Mouse (Mus musculus): Measurements from ENCODE around the gene Jmjd6.

DNA sequence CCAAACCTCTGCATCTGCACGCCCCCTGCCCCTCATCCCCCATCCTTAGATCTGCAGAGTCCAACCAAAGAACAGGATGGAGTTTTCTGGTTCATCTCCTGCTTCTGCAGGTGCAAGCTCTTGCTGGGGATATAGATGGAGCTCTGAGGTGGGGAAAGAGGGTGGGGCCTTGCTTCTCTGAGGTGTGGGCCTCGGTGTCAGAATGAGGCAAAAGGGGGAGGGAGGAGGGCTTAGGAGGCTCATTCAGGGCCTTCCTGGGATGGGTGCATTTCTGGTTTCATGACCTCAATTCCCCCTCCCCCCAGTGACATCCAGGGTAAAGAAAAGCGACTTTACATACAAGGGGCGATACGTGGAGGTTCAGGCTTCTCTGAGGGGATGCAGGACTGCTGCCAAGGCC lies 43.9 kb upstream of the Jmjd6 start:
- TF ChIP-seq CTCF (IDR thresholded peaks at IDR 0.05; ENCODE audit: borderline replicate concordance, control insufficient read depth, extremely low read depth, insufficient read depth, low read length, poor library complexity) (no peak), POLR2A (IDR thresholded peaks at IDR 0.05; ENCODE audit: control insufficient read depth, extremely low read depth, insufficient read depth, low read length, poor library complexity) (no peak)
